Mouse (Mus musculus): ENCODE measurements at regions not wholly inside any gene's neighbourhood (a gene's known extent, or its start where the extent isn't known, plus 50 kb on each side); places are given as distances from the start of the nearest gene placed in this dataset.

- no peak for TF ChIP-seq CTCF (IDR thresholded peaks at IDR 0.05; ENCODE audit: low read depth)
- TF ChIP-seq EP300 (IDR thresholded peaks at IDR 0.05; ENCODE audit: low read depth), result no peak
These were observed 144.8 kb upstream of the Slc38a2 start for GRCm38 (mm10) chr15:96844290-96844689.

All from liver, postnatal 0 days (tissue).